12 mouse cellular contexts compared by ENCODE assay signal in the genomic region with DNA sequence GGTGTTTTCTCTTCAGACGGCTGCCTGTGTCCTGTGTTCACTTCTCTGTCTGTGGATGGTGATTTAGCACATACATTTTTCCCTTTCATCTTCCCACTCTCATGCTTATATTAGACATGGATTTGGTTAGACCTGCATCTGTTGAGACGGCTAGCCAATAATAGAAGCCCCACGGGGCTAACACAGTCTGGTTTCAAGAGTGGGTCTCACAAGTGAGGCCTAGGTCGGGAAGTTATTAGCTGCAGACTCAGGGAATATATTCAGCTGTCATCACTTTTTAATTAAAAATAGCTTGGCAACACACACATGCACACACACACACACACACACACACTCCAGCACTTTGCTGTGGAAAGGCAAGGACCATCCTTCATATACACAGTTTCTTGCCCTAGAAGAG.
DNase-seq lines count a peak whose midpoint lies in the region; ATAC-seq and TF ChIP-seq lines count a peak whose summit lies in the region.
"Had no signal": no experiment of that assay in that cellular context is flagged by ENCODE, and none has a peak within 500 bp of the region (broad histone marks: within the 10 kb centered on the region; RNA-seq: fewer than 3 reads in every experiment).

No protein-coding gene starts in this region.

- no peaks in the 10 kb centered on the region for H3K9me3 ChIP-seq in heart, embryonic 15.5 days (replicated peaks)
- no peaks in the 10 kb centered on the region for H3K9me3 ChIP-seq in heart, embryonic 12.5 days (replicated peaks)
- no peaks in the 10 kb centered on the region for H3K9me3 ChIP-seq in embryonic facial prominence, embryonic 14.5 days (ENCODE audit: control insufficient read depth, low read length)
- H3K9me3 ChIP-seq in limb, embryonic 10.5 days (replicated peaks) = no peaks in the 10 kb centered on the region
- H3K9me3 ChIP-seq in midbrain, postnatal 0 days (ENCODE audit: low read length) = no peaks in the 10 kb centered on the region
- H3K9me3 ChIP-seq: G1E; liver, embryonic 12.5 days had no signal

- no peak overlapping the region for H3K9ac ChIP-seq in heart, embryonic 15.5 days
- H3K9ac ChIP-seq in heart, embryonic 12.5 days = no peak overlapping the region
- H3K9ac ChIP-seq in embryonic facial prominence, embryonic 14.5 days (ENCODE audit: low read depth, low read length) = no peak overlapping the region
- H3K9ac ChIP-seq in midbrain, postnatal 0 days (replicated peaks; ENCODE audit: low read length, poor library complexity, severe bottlenecking) = no peak overlapping the region
- H3K9ac ChIP-seq: liver, embryonic 12.5 days had no signal

- WGBS in heart, embryonic 15.5 days = 35% methylated on average over 4 of the region's 4 CpGs
- WGBS in heart, embryonic 12.5 days = 42% methylated on average over 4 of the region's 4 CpGs
- WGBS in embryonic facial prominence, embryonic 14.5 days = 34% methylated on average over 4 of the region's 4 CpGs
- 44% methylated on average over 4 of the region's 4 CpGs for WGBS in limb, embryonic 10.5 days
- WGBS in midbrain, postnatal 0 days = 35% methylated on average over 4 of the region's 4 CpGs

- H3K36me3 ChIP-seq in heart, embryonic 15.5 days = no peaks in the 10 kb centered on the region
- no peaks in the 10 kb centered on the region for H3K36me3 ChIP-seq in heart, embryonic 12.5 days
- no peaks in the 10 kb centered on the region for H3K36me3 ChIP-seq in embryonic facial prominence, embryonic 14.5 days (ENCODE audit: control insufficient read depth, insufficient read depth, low read length)
- no peaks in the 10 kb centered on the region for H3K36me3 ChIP-seq in limb, embryonic 10.5 days
- no peaks in the 10 kb centered on the region for H3K36me3 ChIP-seq in midbrain, postnatal 0 days (ENCODE audit: insufficient read depth, low read length)
- H3K36me3 ChIP-seq: G1E; liver, embryonic 12.5 days had no signal

- no peak for ATAC-seq in heart, embryonic 15.5 days (replicated peaks; ENCODE audit: insufficient number of reproducible peaks, insufficient read depth, low FRiP score, low read depth)
- ATAC-seq in heart, embryonic 12.5 days (ENCODE audit: insufficient number of reproducible peaks, low FRiP score) = no peak
- ATAC-seq in embryonic facial prominence, embryonic 14.5 days (ENCODE audit: low read depth) = peak; percentile 42; the same call in 1 of the 2 replicates
- ATAC-seq in midbrain, postnatal 0 days (ENCODE audit: low FRiP score) = no peak
- no peak for ATAC-seq in megakaryocyte progenitor cell, adult 5-6 weeks (replicated peaks; ENCODE audit: poor library complexity)
- ATAC-seq: liver, embryonic 12.5 days had no signal

- no peak overlapping the region for H3K4me2 ChIP-seq in heart, embryonic 15.5 days
- no peak overlapping the region for H3K4me2 ChIP-seq in heart, embryonic 12.5 days
- no peak overlapping the region for H3K4me2 ChIP-seq in embryonic facial prominence, embryonic 14.5 days (ENCODE audit: low read depth, low read length)
- no peak overlapping the region for H3K4me2 ChIP-seq in midbrain, postnatal 0 days (ENCODE audit: low read depth, low read length, poor library complexity, severe bottlenecking)
- H3K4me2 ChIP-seq: liver, embryonic 12.5 days had no signal

- peaks cover 39% of the 10 kb centered on the region for H3K4me1 ChIP-seq in heart, embryonic 15.5 days (replicated peaks)
- H3K4me1 ChIP-seq in heart, embryonic 12.5 days (replicated peaks) = peaks cover 32% of the 10 kb centered on the region
- peaks cover 36% of the 10 kb centered on the region for H3K4me1 ChIP-seq in embryonic facial prominence, embryonic 14.5 days (ENCODE audit: control insufficient read depth, insufficient read depth, low read length)
- peaks cover 41% of the 10 kb centered on the region for H3K4me1 ChIP-seq in limb, embryonic 10.5 days
- H3K4me1 ChIP-seq in midbrain, postnatal 0 days (ENCODE audit: insufficient read depth, low read length) = peaks cover 12% of the 10 kb centered on the region; the same call in 1 of the 2 replicates
- H3K4me1 ChIP-seq: liver, embryonic 12.5 days had no signal

- H3K4me3 ChIP-seq in heart, embryonic 15.5 days = no peak overlapping the region
- H3K4me3 ChIP-seq in heart, embryonic 12.5 days = no peak overlapping the region
- no peak overlapping the region for H3K4me3 ChIP-seq in embryonic facial prominence, embryonic 14.5 days (ENCODE audit: low read depth, low read length)
- H3K4me3 ChIP-seq in limb, embryonic 10.5 days = no peak overlapping the region
- H3K4me3 ChIP-seq in midbrain, postnatal 0 days (ENCODE audit: low read depth, low read length) = no peak overlapping the region
- H3K4me3 ChIP-seq: liver, embryonic 12.5 days had no signal

- peak overlapping the region; percentile 18; the same call in 1 of the 2 replicates for H3K27ac ChIP-seq in heart, embryonic 15.5 days
- no peak overlapping the region for H3K27ac ChIP-seq in heart, embryonic 12.5 days (ENCODE audit: poor library complexity, severe bottlenecking)
- H3K27ac ChIP-seq in embryonic facial prominence, embryonic 14.5 days (replicated peaks; ENCODE audit: low read depth, low read length) = peak overlapping the region; percentile 90; the same call in 1 of the 2 replicates
- peak overlapping the region; percentile 90 for H3K27ac ChIP-seq in limb, embryonic 10.5 days
- H3K27ac ChIP-seq in midbrain, postnatal 0 days (ENCODE audit: low read depth, low read length) = 0 out of 2 replicates have a peak overlapping the region, but pooled peaks have one; percentile 98
- H3K27ac ChIP-seq: liver, embryonic 12.5 days had no signal

- DNase-seq in embryonic facial prominence, embryonic 14.5 days (ENCODE audit: low spot score) = peak; percentile 72
- DNase-seq in limb, embryonic 10.5 days (ENCODE audit: low spot score) = peak; percentile 46
- DNase-seq in midbrain, postnatal 0 days (ENCODE audit: low spot score) = no peak
- DNase-seq in frontal cortex, postnatal 36 days (ENCODE audit: low spot score in 2 of 2) = no peak
- DNase-seq: adrenal gland, postnatal 25 days; cerebellum, postnatal 25 days; lung, postnatal 10 days had no signal

- no peak for TF ChIP-seq CTCF in midbrain, postnatal 0 days (IDR thresholded peaks at IDR 0.05)

- H3K27me3 ChIP-seq in heart, embryonic 15.5 days = no peaks in the 10 kb centered on the region
- no peaks in the 10 kb centered on the region for H3K27me3 ChIP-seq in heart, embryonic 12.5 days (replicated peaks)
- no peaks in the 10 kb centered on the region for H3K27me3 ChIP-seq in embryonic facial prominence, embryonic 14.5 days (replicated peaks; ENCODE audit: control insufficient read depth, insufficient read depth, low read length)
- H3K27me3 ChIP-seq in limb, embryonic 10.5 days (ENCODE audit: low read depth, poor library complexity, severe bottlenecking) = no peaks in the 10 kb centered on the region
- H3K27me3 ChIP-seq in midbrain, postnatal 0 days (ENCODE audit: insufficient read depth, low read length) = no peaks in the 10 kb centered on the region
- H3K27me3 ChIP-seq: liver, embryonic 12.5 days had no signal

Comparison
In these comparisons a context has a peak if more than half of its experiments do, and no peak if none do; other contexts are left out.
1. DNase-seq: peak in embryonic facial prominence, embryonic 14.5 days (single experiment) and limb, embryonic 10.5 days (single experiment); none in midbrain, postnatal 0 days (single experiment) and frontal cortex, postnatal 36 days (0 of 2).